Mouse (Mus musculus): ENCODE data around the gene Napepld.

Napepld gene

GRCm38 (mm10) chr5:21701351-21702008, at the start of gene Napepld:
TSS of gene Napepld (minus strand) at chr5:21701396.
- in situ Hi-C loops (cut with MboI; ENCODE audit: low pct_unique_long_range_greater_than_20kb in 1 of 2, low sequenced_read_pairs in 2 of 2, unreplicated experiment in 1 of 2), result no loop called here

GRCm38 (mm10) chr5:21745966-21746365, 44.8 kb upstream of the Napepld start:
- in situ Hi-C loops (cut with MboI; ENCODE audit: low pct_unique_long_range_greater_than_20kb in 1 of 2, low sequenced_read_pairs in 2 of 2, unreplicated experiment in 1 of 2), result loop anchor here in 1 of 2 experiments (5.0 kb wide), 1 partner anchor 36 kb away; no protein-coding TSS in a partner anchor

- in situ Hi-C loops (cut with MboI; ENCODE audit: low pct_unique_long_range_greater_than_20kb in 1 of 2, low sequenced_read_pairs in 2 of 2, unreplicated experiment in 1 of 2), result loop anchor here in 1 of 2 experiments (5.0 kb wide), 1 partner anchor 38 kb away; no protein-coding TSS in a partner anchor
These were observed 43.5 kb upstream of the Napepld start for GRCm38 (mm10) chr5:21744651-21745050.

- in situ Hi-C loops (cut with MboI; ENCODE audit: low pct_unique_long_range_greater_than_20kb in 1 of 2, low sequenced_read_pairs in 2 of 2, unreplicated experiment in 1 of 2), result no loop called here
These were observed 42.4 kb upstream of the Napepld start for GRCm38 (mm10) chr5:21743606-21744005.

DNA sequence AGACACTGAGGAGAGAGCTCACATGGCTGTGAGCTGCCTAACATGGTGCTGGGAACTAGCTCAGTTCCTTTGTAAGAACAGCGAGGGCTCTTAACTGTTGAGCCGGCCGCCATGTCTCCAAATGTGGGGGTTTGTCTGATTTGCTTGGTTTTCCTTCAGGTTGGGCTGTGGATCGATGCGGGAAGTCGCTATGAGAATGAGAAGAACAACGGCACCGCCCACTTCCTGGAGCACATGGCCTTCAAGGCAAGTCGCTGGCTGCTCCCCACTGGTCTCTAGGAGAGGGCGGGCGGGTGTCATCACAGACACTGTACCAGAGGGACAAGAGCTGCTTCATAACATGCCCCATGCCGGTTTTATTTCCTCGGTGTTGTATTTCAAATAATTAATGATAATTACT, 38.7 kb upstream of the Napepld start:
- in situ Hi-C loops (cut with MboI; ENCODE audit: low pct_unique_long_range_greater_than_20kb in 1 of 2, low sequenced_read_pairs in 2 of 2, unreplicated experiment in 1 of 2), result no loop called here

GRCm38 (mm10) chr5:21739120-21739519, 37.9 kb upstream of the Napepld start:
- in situ Hi-C loops (cut with MboI; ENCODE audit: low pct_unique_long_range_greater_than_20kb in 1 of 2, low sequenced_read_pairs in 2 of 2, unreplicated experiment in 1 of 2), result no loop called here

GRCm38 (mm10) chr5:21737620-21738019, 36.4 kb upstream of the Napepld start:
- in situ Hi-C loops (cut with MboI; ENCODE audit: low pct_unique_long_range_greater_than_20kb in 1 of 2, low sequenced_read_pairs in 2 of 2, unreplicated experiment in 1 of 2), result no loop called here

- in situ Hi-C loops (cut with MboI; ENCODE audit: low pct_unique_long_range_greater_than_20kb in 1 of 2, low sequenced_read_pairs in 2 of 2, unreplicated experiment in 1 of 2), result no loop called here
These were observed 35.9 kb upstream of the Napepld start, which contains the start of gene Pmpcb for GRCm38 (mm10) chr5:21736956-21737585. TSS of gene Pmpcb (plus strand) at chr5:21737141.

GRCm38 (mm10) chr5:21736046-21736445, 34.9 kb upstream of the Napepld start:
- in situ Hi-C loops (cut with MboI; ENCODE audit: low pct_unique_long_range_greater_than_20kb in 1 of 2, low sequenced_read_pairs in 2 of 2, unreplicated experiment in 1 of 2), result no loop called here

DNA sequence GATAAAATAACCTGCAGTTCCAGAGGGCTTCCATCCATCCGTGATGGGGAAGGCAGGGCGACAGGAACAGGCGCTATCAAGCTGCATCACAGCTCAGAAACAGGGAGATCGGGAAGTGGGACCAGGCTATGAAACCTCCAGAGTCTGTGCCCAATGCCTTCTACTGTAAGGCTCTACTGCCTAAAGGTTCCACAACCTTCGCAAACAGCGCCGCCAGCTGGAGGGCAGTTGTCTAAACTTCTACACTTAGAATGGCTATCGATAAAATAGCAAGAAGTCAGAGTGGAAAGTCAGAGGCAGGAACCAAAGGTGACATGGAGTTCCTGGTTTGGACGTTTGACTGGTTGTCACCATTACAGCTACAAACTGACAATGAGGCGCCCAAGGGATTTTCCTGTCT, 34.4 kb upstream of the Napepld start:
- in situ Hi-C loops (cut with MboI; ENCODE audit: low pct_unique_long_range_greater_than_20kb in 1 of 2, low sequenced_read_pairs in 2 of 2, unreplicated experiment in 1 of 2), result no loop called here

DNA sequence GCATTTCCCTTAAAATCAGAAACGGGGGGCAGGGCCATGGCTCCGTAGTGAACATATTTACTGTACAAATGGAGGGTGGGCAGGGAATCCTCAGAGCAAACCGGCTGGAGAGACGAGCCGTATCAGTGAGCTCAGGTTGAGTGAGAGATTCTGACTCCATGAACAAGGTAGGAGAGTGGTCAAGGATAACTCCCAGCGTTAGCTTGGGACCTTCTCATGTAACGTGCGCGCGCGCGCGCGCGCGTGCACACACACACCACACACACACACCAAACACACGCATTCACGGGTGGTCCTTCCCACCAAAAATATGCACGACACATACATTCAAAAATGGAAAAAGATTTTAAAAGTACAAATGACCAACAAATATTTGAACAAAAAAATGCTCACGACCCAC, 33.9 kb upstream of the Napepld start:
- in situ Hi-C loops (cut with MboI; ENCODE audit: low pct_unique_long_range_greater_than_20kb in 1 of 2, low sequenced_read_pairs in 2 of 2, unreplicated experiment in 1 of 2), result no loop called here

DNA sequence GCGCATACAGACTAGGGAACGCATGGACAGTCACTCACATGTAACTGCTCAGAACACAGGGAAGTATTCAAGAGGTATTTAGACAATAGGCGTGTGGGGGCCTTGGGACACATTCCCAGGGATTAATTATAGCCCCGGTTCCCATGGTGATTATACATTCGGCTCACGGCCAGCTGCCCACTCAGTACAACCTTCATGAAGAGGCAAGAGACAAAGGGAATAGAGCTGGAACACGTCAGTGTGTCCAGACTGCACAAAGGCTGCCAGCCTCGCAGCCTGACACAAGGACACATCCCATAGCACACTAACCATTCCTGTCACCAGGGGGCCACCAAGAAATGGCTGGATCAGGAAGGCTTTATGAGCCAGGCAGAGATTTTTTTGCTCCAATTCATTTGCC, 31.7 kb upstream of the Napepld start:
- in situ Hi-C loops (cut with MboI; ENCODE audit: low pct_unique_long_range_greater_than_20kb in 1 of 2, low sequenced_read_pairs in 2 of 2, unreplicated experiment in 1 of 2), result no loop called here

DNA sequence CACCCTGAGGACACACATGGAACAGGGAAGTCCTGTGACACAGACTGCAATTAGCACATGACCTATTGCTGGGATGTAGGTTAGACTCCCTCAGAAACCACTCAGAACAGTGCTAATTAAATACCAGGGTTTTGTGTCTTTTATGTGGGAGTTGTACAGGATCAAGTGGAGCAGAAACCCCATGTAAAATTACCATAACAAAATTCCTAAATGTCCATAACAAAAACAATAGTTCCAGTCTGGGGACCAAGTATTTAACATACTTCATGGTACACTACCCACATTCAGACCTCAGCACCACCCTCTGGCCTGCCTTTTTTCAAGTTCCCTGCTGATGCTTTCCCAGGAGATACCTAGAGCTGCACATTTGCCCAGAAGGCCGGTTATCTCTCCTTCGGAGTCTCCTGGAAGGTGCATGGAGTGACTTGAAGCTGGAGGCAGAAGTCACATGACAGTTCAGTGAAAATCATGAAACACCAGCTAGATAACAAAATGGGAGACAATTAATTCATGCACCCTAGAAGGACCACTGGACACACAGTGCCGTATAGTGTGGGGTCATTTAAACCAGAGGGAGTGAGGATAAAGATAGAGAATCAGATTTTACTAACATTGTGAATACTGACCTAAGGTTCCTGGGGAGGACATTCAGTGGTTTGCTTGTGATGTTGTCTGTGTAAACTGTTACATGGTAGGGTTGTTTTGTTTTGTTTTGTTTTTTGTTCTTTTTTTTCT, 31.1 kb upstream of the Napepld start:
- in situ Hi-C loops (cut with MboI; ENCODE audit: low pct_unique_long_range_greater_than_20kb in 1 of 2, low sequenced_read_pairs in 2 of 2, unreplicated experiment in 1 of 2), result no loop called here

- in situ Hi-C loops (cut with MboI; ENCODE audit: low pct_unique_long_range_greater_than_20kb in 1 of 2, low sequenced_read_pairs in 2 of 2, unreplicated experiment in 1 of 2), result no loop called here
These were observed 27.9 kb upstream of the Napepld start for GRCm38 (mm10) chr5:21729107-21729506.

GRCm38 (mm10) chr5:21724872-21725271, 23.7 kb upstream of the Napepld start:
- in situ Hi-C loops (cut with MboI; ENCODE audit: low pct_unique_long_range_greater_than_20kb in 1 of 2, low sequenced_read_pairs in 2 of 2, unreplicated experiment in 1 of 2), result no loop called here

DNA sequence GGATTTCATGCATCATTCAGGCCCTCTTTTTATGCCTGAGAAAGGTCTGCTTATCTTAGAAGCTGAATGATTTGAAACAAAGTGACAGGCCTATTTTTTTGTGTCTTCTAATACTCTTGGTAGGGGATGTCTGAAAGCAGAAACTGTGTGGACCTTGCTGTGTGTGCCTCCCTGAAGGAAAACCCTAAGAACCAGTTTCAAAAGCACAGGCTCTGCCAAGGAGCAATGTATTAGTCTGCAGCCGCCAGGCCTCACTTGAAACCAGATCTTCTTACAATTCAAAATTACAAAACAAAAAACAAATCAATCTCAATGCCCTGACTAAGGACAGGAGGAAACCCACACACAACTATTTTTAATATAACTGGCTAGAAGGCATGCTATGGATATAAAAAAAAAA, 23.2 kb upstream of the Napepld start:
- in situ Hi-C loops (cut with MboI; ENCODE audit: low pct_unique_long_range_greater_than_20kb in 1 of 2, low sequenced_read_pairs in 2 of 2, unreplicated experiment in 1 of 2), result no loop called here

DNA sequence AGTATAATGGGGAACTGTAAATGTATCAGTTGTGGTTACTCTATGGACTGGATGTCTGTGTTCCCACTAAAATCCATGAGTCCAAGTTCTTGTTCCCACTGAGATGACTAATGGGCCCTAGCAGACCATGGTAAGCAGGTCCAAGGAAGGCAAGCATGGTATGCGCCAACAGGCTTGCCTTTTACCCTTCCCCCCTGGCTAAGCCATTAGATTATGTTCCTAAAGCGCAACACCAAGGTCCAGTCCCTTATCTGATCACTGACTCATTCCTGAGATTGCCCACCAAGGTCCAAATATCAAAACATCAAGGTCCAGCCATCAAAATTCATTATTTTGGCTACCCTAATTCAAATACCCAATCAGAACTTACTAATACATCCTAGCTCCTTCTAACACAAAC, 18.0 kb upstream of the Napepld start:
- in situ Hi-C loops (cut with MboI; ENCODE audit: low pct_unique_long_range_greater_than_20kb in 1 of 2, low sequenced_read_pairs in 2 of 2, unreplicated experiment in 1 of 2), result no loop called here

- in situ Hi-C loops (cut with MboI; ENCODE audit: low pct_unique_long_range_greater_than_20kb in 1 of 2, low sequenced_read_pairs in 2 of 2, unreplicated experiment in 1 of 2), result no loop called here
These were observed 17.4 kb upstream of the Napepld start for GRCm38 (mm10) chr5:21718546-21718945.

DNA sequence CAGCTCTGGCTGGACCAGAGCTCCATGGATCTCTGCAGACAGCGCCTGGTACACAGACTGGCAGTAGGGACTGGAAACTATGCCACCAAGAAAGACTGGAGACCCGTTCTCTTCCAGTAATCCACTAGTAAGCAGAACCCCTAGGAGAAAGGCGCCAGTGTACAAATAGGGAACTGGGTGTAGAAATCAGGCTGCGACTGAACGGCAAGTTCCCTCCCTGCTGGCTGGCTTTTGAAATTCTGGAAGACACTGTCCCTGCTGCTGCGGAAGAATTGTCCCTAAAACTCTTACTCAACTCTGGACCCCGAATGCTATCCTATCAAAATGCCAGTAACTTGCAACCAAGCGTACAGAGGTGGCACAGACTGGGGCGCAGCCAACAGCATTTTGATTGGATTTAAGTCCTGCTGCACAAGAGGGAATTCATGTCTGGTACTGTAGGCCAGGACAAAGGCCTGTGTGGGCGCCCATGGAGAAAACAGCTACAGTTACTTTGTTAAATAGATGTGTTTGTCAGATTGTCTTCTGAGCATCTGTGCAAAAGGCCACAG, 16.0 kb upstream of the Napepld start:
- in situ Hi-C loops (cut with MboI; ENCODE audit: low pct_unique_long_range_greater_than_20kb in 1 of 2, low sequenced_read_pairs in 2 of 2, unreplicated experiment in 1 of 2), result no loop called here
